Mouse (Mus musculus) naive thymus-derived CD4-positive, alpha-beta T cell, adult 2 months (primary cell): ENCODE measurements around the gene Rapgef1.

Experiments used
- DNase-seq: peaks from one replicate; pipeline ENCODE4 v3.0.0-alpha.2; 2011; ENCODE audit warnings: low read depth

The Rapgef1 gene

GRCm38 (mm10) chr2:29645071-29645628, 25.6 kb downstream of the Rapgef1 start:
- DNase-seq, result no peak

GRCm38 (mm10) chr2:29646613-29647012, 27.1 kb downstream of the Rapgef1 start:
- DNase-seq, result no peak

- DNase-seq, result no peak
Observed at GRCm38 (mm10) chr2:29647162-29647561, 27.6 kb downstream of the Rapgef1 start.

GRCm38 (mm10) chr2:29647808-29648207, 28.3 kb downstream of the Rapgef1 start:
- DNase-seq, result no peak

GRCm38 (mm10) chr2:29648956-29649794, 29.7 kb downstream of the Rapgef1 start:
- no peak for DNase-seq

GRCm38 (mm10) chr2:29649795-29650457, 30.4 kb downstream of the Rapgef1 start:
- DNase-seq, result peak; percentile 69

GRCm38 (mm10) chr2:29651876-29652275, 32.4 kb downstream of the Rapgef1 start:
- no peak for DNase-seq

- no peak for DNase-seq
Observed at GRCm38 (mm10) chr2:29655433-29655832, 35.9 kb downstream of the Rapgef1 start.

GRCm38 (mm10) chr2:29656095-29656494, 36.6 kb downstream of the Rapgef1 start:
- DNase-seq, result no peak

- no peak for DNase-seq
Observed at GRCm38 (mm10) chr2:29657089-29657488, 37.6 kb downstream of the Rapgef1 start.

GRCm38 (mm10) chr2:29661751-29662191, 42.3 kb downstream of the Rapgef1 start:
- peak; percentile 83 for DNase-seq

GRCm38 (mm10) chr2:29663260-29663877, 43.8 kb downstream of the Rapgef1 start:
- DNase-seq, result peak; percentile 42

- peak; percentile 72 for DNase-seq
Observed at GRCm38 (mm10) chr2:29665421-29665820, 45.9 kb downstream of the Rapgef1 start.

- DNase-seq, result peak; percentile 67
Observed at GRCm38 (mm10) chr2:29666589-29666988, 47.1 kb downstream of the Rapgef1 start.

- DNase-seq, result no peak
Observed at GRCm38 (mm10) chr2:29667109-29667508, 47.6 kb downstream of the Rapgef1 start.

- no peak for DNase-seq
Observed at GRCm38 (mm10) chr2:29668011-29668691, 48.6 kb downstream of the Rapgef1 start.

GRCm38 (mm10) chr2:29668963-29669362, 49.4 kb downstream of the Rapgef1 start:
- DNase-seq, result peak; percentile 31

GRCm38 (mm10) chr2:29669711-29670110, 50.2 kb downstream of the Rapgef1 start:
- no peak for DNase-seq

GRCm38 (mm10) chr2:29670231-29670991, 50.9 kb downstream of the Rapgef1 start:
- DNase-seq, result peak; percentile 82

- DNase-seq, result no peak
Observed at GRCm38 (mm10) chr2:29671374-29671773, 51.9 kb downstream of the Rapgef1 start.

- no peak for DNase-seq
Observed at GRCm38 (mm10) chr2:29671856-29672255, 52.3 kb downstream of the Rapgef1 start.
